Mouse (Mus musculus) urinary bladder, postnatal 14 days (tissue): ENCODE measurements at regions not wholly inside any gene's neighbourhood (a gene's known extent, or its start where the extent isn't known, plus 50 kb on each side); places are given as distances from the start of the nearest gene placed in this dataset.

Experiments used
- DNase-seq: peaks from one replicate; pipeline ENCODE4 v3.0.0; 2021; ENCODE audit warnings: low spot score

GRCm38 (mm10) chr1:185519811-185520210 is 65.2 kb downstream of the Slc30a10 start:
- no peak for DNase-seq

GRCm38 (mm10) chr1:185524020-185524419 is 69.4 kb downstream of the Slc30a10 start:
- no peak for DNase-seq

- DNase-seq, result no peak
Observed at GRCm38 (mm10) chr1:185533471-185533870, 78.8 kb downstream of the Slc30a10 start.

- no peak for DNase-seq
Observed at GRCm38 (mm10) chr1:185534129-185534528, 79.5 kb downstream of the Slc30a10 start.

GRCm38 (mm10) chr1:185535321-185535720 is 80.7 kb downstream of the Slc30a10 start:
- DNase-seq, result peak; percentile 15

- no peak for DNase-seq
Observed at GRCm38 (mm10) chr1:185537236-185537635, 82.6 kb downstream of the Slc30a10 start.

GRCm38 (mm10) chr1:185539458-185539857 is 84.8 kb downstream of the Slc30a10 start:
- no peak for DNase-seq

GRCm38 (mm10) chr1:185546346-185546745 is 91.7 kb downstream of the Slc30a10 start:
- no peak for DNase-seq

GRCm38 (mm10) chr1:185572761-185573530 is 118.3 kb downstream of the Slc30a10 start:
- peak; percentile 12 for DNase-seq

GRCm38 (mm10) chr1:185574978-185575377 is 120.3 kb downstream of the Slc30a10 start:
- DNase-seq, result no peak

GRCm38 (mm10) chr1:185579824-185580223 is 125.2 kb downstream of the Slc30a10 start:
- no peak for DNase-seq

GRCm38 (mm10) chr1:185585191-185585870 is 130.7 kb downstream of the Slc30a10 start:
- no peak for DNase-seq

GRCm38 (mm10) chr1:185587671-185588347 is 133.2 kb downstream of the Slc30a10 start:
- DNase-seq, result no peak

- no peak for DNase-seq
Observed at GRCm38 (mm10) chr1:185588348-185588719, 133.7 kb downstream of the Slc30a10 start.

- DNase-seq, result no peak
Observed at GRCm38 (mm10) chr1:185596815-185597214, 142.2 kb downstream of the Slc30a10 start.

- no peak for DNase-seq
Observed at GRCm38 (mm10) chr1:185598514-185598913, 143.9 kb downstream of the Slc30a10 start.

- no peak for DNase-seq
Observed at GRCm38 (mm10) chr1:185601166-185601565, 146.5 kb downstream of the Slc30a10 start.

GRCm38 (mm10) chr1:185605996-185606395 is 151.3 kb downstream of the Slc30a10 start:
- DNase-seq, result no peak

GRCm38 (mm10) chr1:185607611-185608010 is 153.0 kb downstream of the Slc30a10 start:
- DNase-seq, result no peak

GRCm38 (mm10) chr1:185608440-185608839 is 153.8 kb downstream of the Slc30a10 start:
- no peak for DNase-seq

GRCm38 (mm10) chr1:185610586-185610985 is 155.9 kb downstream of the Slc30a10 start:
- DNase-seq, result no peak

- no peak for DNase-seq
Observed at GRCm38 (mm10) chr1:185615819-185616429, 161.3 kb downstream of the Slc30a10 start.
